Mouse (Mus musculus): ENCODE results near the gene Abcc10.
A peak's percentile ranks its signal among the peaks of the same experiment; 100 is the strongest.

Gene Abcc10

GRCm38 (mm10) chr17:46285407-46285806 is 42.7 kb downstream of the Abcc10 start:
- no peak for DNase-seq (ENCODE audit: low spot score)

GRCm38 (mm10) chr17:46284653-46285052 is 43.5 kb downstream of the Abcc10 start:
- no peak for DNase-seq (ENCODE audit: low spot score)

GRCm38 (mm10) chr17:46283911-46284310 is 44.2 kb downstream of the Abcc10 start:
- DNase-seq (ENCODE audit: low spot score) = no peak

GRCm38 (mm10) chr17:46283140-46283539 is 45.0 kb downstream of the Abcc10 start:
- no peak for DNase-seq (ENCODE audit: low spot score)

- DNase-seq (ENCODE audit: low spot score) = no peak
Observed at GRCm38 (mm10) chr17:46282483-46283123, 45.5 kb downstream of the Abcc10 start, which contains the start of gene Tjap1. TSS of gene Tjap1 (minus strand) at chr17:46283026.

GRCm38 (mm10) chr17:46278011-46278765 is 50.0 kb downstream of the Abcc10 start:
- DNase-seq (ENCODE audit: low spot score) = no peak

- no peak for DNase-seq (ENCODE audit: low spot score)
Observed at GRCm38 (mm10) chr17:46277586-46277985, 50.6 kb downstream of the Abcc10 start.

GRCm38 (mm10) chr17:46275506-46275905 is 52.6 kb downstream of the Abcc10 start:
- no peak for DNase-seq (ENCODE audit: low spot score)

GRCm38 (mm10) chr17:46275034-46275433 is 53.1 kb downstream of the Abcc10 start:
- no peak for DNase-seq (ENCODE audit: low spot score)

- DNase-seq (ENCODE audit: low spot score) = no peak
Observed at GRCm38 (mm10) chr17:46274465-46274864, 53.7 kb downstream of the Abcc10 start.

- DNase-seq (ENCODE audit: low spot score) = no peak
Observed at GRCm38 (mm10) chr17:46273803-46274236, 54.3 kb downstream of the Abcc10 start.

GRCm38 (mm10) chr17:46272675-46273074 is 55.5 kb downstream of the Abcc10 start:
- DNase-seq (ENCODE audit: low spot score) = no peak

GRCm38 (mm10) chr17:46272058-46272457 is 56.1 kb downstream of the Abcc10 start:
- DNase-seq (ENCODE audit: low spot score) = no peak

- DNase-seq (ENCODE audit: low spot score) = no peak
Observed at GRCm38 (mm10) chr17:46269771-46270534, 58.2 kb downstream of the Abcc10 start.

- no peak for DNase-seq (ENCODE audit: low spot score)
Observed at GRCm38 (mm10) chr17:46268026-46268720, 60.0 kb downstream of the Abcc10 start.

- DNase-seq (ENCODE audit: low spot score) = no peak
Observed at GRCm38 (mm10) chr17:46267511-46267910, 60.6 kb downstream of the Abcc10 start.

GRCm38 (mm10) chr17:46266986-46267385 is 61.2 kb downstream of the Abcc10 start:
- no peak for DNase-seq (ENCODE audit: low spot score)

GRCm38 (mm10) chr17:46265918-46266618 is 62.1 kb downstream of the Abcc10 start:
- peak; percentile 69 for DNase-seq (ENCODE audit: low spot score)

- DNase-seq (ENCODE audit: low spot score) = no peak
Observed at GRCm38 (mm10) chr17:46265502-46265901, 62.6 kb downstream of the Abcc10 start.

- no peak for DNase-seq (ENCODE audit: low spot score)
Observed at GRCm38 (mm10) chr17:46262201-46262694, 65.9 kb downstream of the Abcc10 start.

- no peak for DNase-seq (ENCODE audit: low spot score)
Observed at GRCm38 (mm10) chr17:46259675-46260074, 68.5 kb downstream of the Abcc10 start.

Measured in layer of hippocampus, adult 9-10 months (tissue).